ENCODE assay signal across 8 mouse cellular contexts in the genomic region with DNA sequence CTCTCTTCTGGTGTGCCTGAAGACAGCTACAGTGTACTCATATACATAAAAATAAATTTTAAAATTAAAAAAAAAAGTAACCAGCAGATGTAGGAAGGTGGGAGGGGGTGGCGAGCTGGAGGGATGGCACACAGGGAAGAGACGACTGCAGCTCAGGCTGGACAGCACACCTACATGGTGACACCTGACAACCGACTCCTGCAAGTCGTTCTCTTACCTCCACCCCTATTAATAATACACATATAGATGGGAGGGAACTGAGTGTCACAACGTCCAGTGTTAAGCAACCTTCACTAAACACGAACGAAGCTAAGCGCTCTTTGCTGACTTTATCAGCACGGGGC. TPM values are rescaled to one million over a fixed set of nuclear protein-coding genes. Genes with fewer than 3 reads are reported as not detected.
DNase-seq lines count a peak whose midpoint lies in the region; ATAC-seq and TF ChIP-seq lines count a peak whose summit lies in the region.

No protein-coding gene starts in this region.

- H3K27ac ChIP-seq in embryonic fibroblast, embryonic 13.5 days (ENCODE audit: insufficient read depth, low read length): no peak overlapping the region
- peak overlapping the region; percentile 96; the same call in 1 of the 2 replicates for H3K27ac ChIP-seq in intestine, postnatal 0 days (ENCODE audit: low read depth, low read length)
- peak overlapping the region; percentile 95 for H3K27ac ChIP-seq in neural tube, embryonic 14.5 days (ENCODE audit: low read depth, low read length)

- peak overlapping the region; percentile 79; the same call in 1 of the 2 replicates for H3K9ac ChIP-seq in intestine, postnatal 0 days (ENCODE audit: low read depth, low read length)
- peak overlapping the region; percentile 71 for H3K9ac ChIP-seq in neural tube, embryonic 14.5 days (replicated peaks; ENCODE audit: low read depth, low read length)

- no peaks in the 10 kb centered on the region for H3K27me3 ChIP-seq in intestine, postnatal 0 days (replicated peaks; ENCODE audit: control insufficient read depth, insufficient read depth, low read length)
- H3K27me3 ChIP-seq in neural tube, embryonic 14.5 days (ENCODE audit: control insufficient read depth, insufficient read depth, low read length): no peaks in the 10 kb centered on the region

- no peak for TF ChIP-seq POLR2A in lung, adult 2 months (IDR thresholded peaks at IDR 0.05; ENCODE audit: borderline replicate concordance, extremely low read depth, low read depth, low read length)
- TF ChIP-seq POLR2A in embryonic fibroblast, embryonic 13.5 days (IDR thresholded peaks at IDR 0.05; ENCODE audit: low read depth, low read length): no peak

- DNase-seq in lung, adult 2 months: no peak
- no peak for DNase-seq in lung, postnatal 14 days
- no peak for DNase-seq in thymus, adult 18-20 months
- DNase-seq in cerebellum, postnatal 10 days: no peak
- no peak for DNase-seq in kidney, postnatal 4 days

- H3K4me1 ChIP-seq in lung, adult 2 months (ENCODE audit: control insufficient read depth, insufficient read depth, low read length): peaks cover 7% of the 10 kb centered on the region; the same call in 1 of the 2 replicates
- 0 out of 2 replicates have a peak, but pooled peaks cover 3% of the 10 kb centered on the region for H3K4me1 ChIP-seq in embryonic fibroblast, embryonic 13.5 days (ENCODE audit: control insufficient read depth, insufficient read depth, low read length)
- H3K4me1 ChIP-seq in intestine, postnatal 0 days (replicated peaks; ENCODE audit: control insufficient read depth, insufficient read depth, low read length): 0 out of 2 replicates have a peak, but pooled peaks cover 3% of the 10 kb centered on the region
- H3K4me1 ChIP-seq in neural tube, embryonic 14.5 days (ENCODE audit: control insufficient read depth, insufficient read depth, low read length): peaks cover 15% of the 10 kb centered on the region

- TF ChIP-seq CTCF in lung, adult 2 months (IDR thresholded peaks at IDR 0.05; ENCODE audit: insufficient read depth, low read length): no peak
- no peak for TF ChIP-seq CTCF in embryonic fibroblast, embryonic 13.5 days (IDR thresholded peaks at IDR 0.05; ENCODE audit: borderline replicate concordance, insufficient read depth, low read length)
- TF ChIP-seq CTCF in intestine, postnatal 0 days (IDR thresholded peaks at IDR 0.05; ENCODE audit: low read depth): no peak

- H3K4me2 ChIP-seq in intestine, postnatal 0 days (replicated peaks; ENCODE audit: low read depth): peak overlapping the region; percentile 79
- peak overlapping the region; percentile 80 for H3K4me2 ChIP-seq in neural tube, embryonic 14.5 days (ENCODE audit: low read depth, low read length)

- no peaks in the 10 kb centered on the region for H3K9me3 ChIP-seq in intestine, postnatal 0 days (ENCODE audit: control insufficient read depth)
- no peaks in the 10 kb centered on the region for H3K9me3 ChIP-seq in neural tube, embryonic 14.5 days (ENCODE audit: control insufficient read depth, low read length)

- 0% methylated on average over 9 of the region's 9 CpGs for WGBS in lung, adult 2 months
- WGBS in intestine, postnatal 0 days: under 1% methylated on average over 9 of the region's 9 CpGs
- 1% methylated on average over 9 of the region's 9 CpGs for whole genome bisulfite sequencing in neural tube, embryonic 14.5 days

- ATAC-seq in intestine, postnatal 0 days: no peak; the same call in 1 of the 2 replicates
- peak; percentile 62; the same call in 1 of the 2 replicates for ATAC-seq in neural tube, embryonic 14.5 days (ENCODE audit: low read depth)

- peaks cover 25% of the 10 kb centered on the region for H3K36me3 ChIP-seq in intestine, postnatal 0 days (ENCODE audit: control insufficient read depth, insufficient read depth)
- H3K36me3 ChIP-seq in neural tube, embryonic 14.5 days (ENCODE audit: control insufficient read depth, insufficient read depth, low read length): peaks cover 21% of the 10 kb centered on the region

- peak overlapping the region; percentile 89 for H3K4me3 ChIP-seq in lung, adult 2 months (replicated peaks; ENCODE audit: extremely low read depth, low read depth, low read length)
- peak overlapping the region; percentile 88 for H3K4me3 ChIP-seq in embryonic fibroblast, embryonic 13.5 days (ENCODE audit: insufficient read depth, low read length)
- peak overlapping the region; percentile 64 for H3K4me3 ChIP-seq in intestine, postnatal 0 days (ENCODE audit: low read depth, low read length)
- peak overlapping the region; percentile 58 for H3K4me3 ChIP-seq in neural tube, embryonic 14.5 days (ENCODE audit: low read depth, low read length)

RNA-seq across cellular contexts. Expression of gene Yeats4, which starts 0.6 kb away (rescaled TPM):
- polyA plus RNA-seq in lung, adult 2 months (2012; rRNA removed): 19.8 and 21.3 TPM in 2 replicates
- 37.9 and 44.6 TPM in 2 replicates for polyA plus RNA-seq in embryonic fibroblast, embryonic 13.5 days (2011; ENCODE audit: insufficient read length, low read depth, missing spikeins)
- polyA plus RNA-seq in intestine, postnatal 0 days (2015; fragmentation: Nextera tagmentation; extraction: Ambion mirVana): 41.6 and 43.5 TPM in 2 replicates
- 118 and 126 TPM in 2 replicates for polyA plus RNA-seq in neural tube, embryonic 14.5 days (2014; fragmentation: Nextera tagmentation; extraction: Ambion mirVana)

RNA-seq across cellular contexts. Expression of gene 9530003J23Rik, which starts 14.8 kb away (rescaled TPM):
- polyA plus RNA-seq in lung, adult 2 months (2012; rRNA removed): 0.14 and 0.27 TPM in 2 replicates
- not detected in 2 replicates for polyA plus RNA-seq in embryonic fibroblast, embryonic 13.5 days (2011; ENCODE audit: insufficient read length, low read depth, missing spikeins)
- not detected in 2 replicates for polyA plus RNA-seq in intestine, postnatal 0 days (2015; fragmentation: Nextera tagmentation; extraction: Ambion mirVana)
- not detected in 2 replicates for polyA plus RNA-seq in neural tube, embryonic 14.5 days (2014; fragmentation: Nextera tagmentation; extraction: Ambion mirVana)

RNA-seq across cellular contexts. Expression of gene Lyz2, which starts 58.4 kb away (rescaled TPM):
- polyA plus RNA-seq in lung, adult 2 months (2012; rRNA removed): 3,937 and 4,776 TPM in 2 replicates
- polyA plus RNA-seq in embryonic fibroblast, embryonic 13.5 days (2011; ENCODE audit: insufficient read length, low read depth, missing spikeins): 13.1 and 116 TPM in 2 replicates
- 43.9 and 47.9 TPM in 2 replicates for polyA plus RNA-seq in intestine, postnatal 0 days (2015; fragmentation: Nextera tagmentation; extraction: Ambion mirVana)
- polyA plus RNA-seq in neural tube, embryonic 14.5 days (2014; fragmentation: Nextera tagmentation; extraction: Ambion mirVana): 10.3 and 29.8 TPM in 2 replicates

Comparison
In these comparisons a context has a peak if more than half of its experiments do, and no peak if none do; other contexts are left out.
1. RNA of gene Lyz2, which starts 58.4 kb away (polyA plus RNA-seq): 3,937 to 4,776 TPM in lung, adult 2 months; 13.1 to 116 TPM in embryonic fibroblast, embryonic 13.5 days, 43.9 to 47.9 TPM in intestine, postnatal 0 days and 10.3 to 29.8 TPM in neural tube, embryonic 14.5 days; every median in the first group is over 10 times any median in the second.
2. Peak in every context shown above with its lines, with median percentiles within 50 percentile points of each other: H3K4me3 ChIP-seq.